Mouse (Mus musculus): Measurements from ENCODE around the gene Klhl3. TPM values are rescaled to one million over a fixed set of nuclear protein-coding genes. Genes with fewer than 3 reads are reported as not detected.
"Not testable (repeated sequence)": the region's sequence is repeated elsewhere in the genome, so short reads cannot be mapped to it uniquely, and the experiment has no call there.

Klhl3 gene
- polyA plus RNA-seq, 1 experiment from 2014 or later: 3.2 TPM

DNA sequence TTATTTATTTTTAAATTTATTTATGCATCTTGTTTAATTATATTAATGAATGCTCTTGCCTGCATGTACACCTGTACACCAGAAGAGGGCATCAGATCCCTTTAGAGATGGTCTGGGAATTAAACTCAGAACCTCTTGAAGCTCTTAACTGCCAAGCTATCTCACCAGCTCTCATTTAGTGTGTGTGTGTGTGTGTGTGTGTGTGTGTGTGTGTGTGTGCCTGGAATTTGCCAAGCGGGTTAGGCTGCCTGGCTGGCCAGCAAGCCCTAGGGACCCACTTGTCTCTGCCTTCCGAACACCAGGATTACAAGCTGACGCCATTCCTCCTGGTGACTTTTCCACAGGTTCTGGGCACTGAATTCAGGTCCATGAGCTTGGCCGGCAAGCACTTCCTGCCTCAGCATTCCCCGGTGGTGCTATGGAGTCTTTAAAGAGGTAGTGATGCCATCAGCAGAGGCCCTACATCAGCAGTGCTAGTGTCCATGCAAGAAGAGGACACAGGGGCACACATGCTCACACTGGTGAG lies 35.7 kb upstream of the Klhl3 start:
- Histone ChIP-seq H3K27me3 (replicated peaks; ENCODE audit: control insufficient read depth, insufficient read depth, low read length) (no peaks in the 10 kb centered on the region), H3K27ac (replicated peaks; ENCODE audit: low read depth, low read length) (no peak overlapping the region), H3K9ac (ENCODE audit: low read depth, low read length) (peak overlapping the region; percentile 52; the same call in 1 of the 2 replicates), H3K36me3 (ENCODE audit: control insufficient read depth, insufficient read depth, low read length) (no peaks in the 10 kb centered on the region), H3K9me3 (ENCODE audit: control insufficient read depth, low read length) (0 out of 2 replicates have a peak, but pooled peaks cover 3% of the 10 kb centered on the region), H3K4me3 (ENCODE audit: low read depth, low read length) (peak overlapping the region; percentile 42), H3K4me1 (ENCODE audit: control insufficient read depth, insufficient read depth, low read length) (no peaks in the 10 kb centered on the region), H3K4me2 (ENCODE audit: low read depth, low read length) (peak overlapping the region; percentile 82)
- peak; percentile 50; the same call in 1 of the 2 replicates for ATAC-seq (ENCODE audit: low read depth)
- 37% methylated on average over 5 of the region's 5 CpGs for WGBS
- DNase-seq (ENCODE audit: low spot score): peak; percentile 56

GRCm38 (mm10) chr13:58148256-58148831 lies 35.0 kb upstream of the Klhl3 start:
- peak; percentile 95 for ATAC-seq (ENCODE audit: low read depth)
- no peaks in the 10 kb centered on the region for H3K4me1 ChIP-seq (ENCODE audit: control insufficient read depth, insufficient read depth, low read length)
- peak; percentile 92 for DNase-seq (ENCODE audit: low spot score)
- H3K36me3 ChIP-seq (ENCODE audit: control insufficient read depth, insufficient read depth, low read length): no peaks in the 10 kb centered on the region
- 0 out of 2 replicates have a peak, but pooled peaks cover 3% of the 10 kb centered on the region for H3K9me3 ChIP-seq (ENCODE audit: control insufficient read depth, low read length)
- H3K27me3 ChIP-seq (replicated peaks; ENCODE audit: control insufficient read depth, insufficient read depth, low read length): no peaks in the 10 kb centered on the region
- peak overlapping the region; percentile 42 for H3K4me3 ChIP-seq (ENCODE audit: low read depth, low read length)
- peak overlapping the region; percentile 82 for H3K4me2 ChIP-seq (ENCODE audit: low read depth, low read length)
- 0 out of 2 replicates have a peak overlapping the region, but pooled peaks have one; percentile 25 for H3K27ac ChIP-seq (replicated peaks; ENCODE audit: low read depth, low read length)
- peak overlapping the region; percentile 52 for H3K9ac ChIP-seq (ENCODE audit: low read depth, low read length)
- WGBS: 2% methylated on average over 17 of the region's 17 CpGs

- H3K4me1 ChIP-seq (ENCODE audit: control insufficient read depth, insufficient read depth, low read length): no peaks in the 10 kb centered on the region
- no peak for ATAC-seq (ENCODE audit: low read depth)
- no peak overlapping the region for H3K4me3 ChIP-seq (ENCODE audit: low read depth, low read length)
- 0 out of 2 replicates have a peak, but pooled peaks cover 3% of the 10 kb centered on the region for H3K9me3 ChIP-seq (ENCODE audit: control insufficient read depth, low read length)
- WGBS: 75% methylated on average over 1 of the region's 1 CpGs
- H3K9ac ChIP-seq (ENCODE audit: low read depth, low read length): no peak overlapping the region
- no peaks in the 10 kb centered on the region for H3K36me3 ChIP-seq (ENCODE audit: control insufficient read depth, insufficient read depth, low read length)
- H3K27ac ChIP-seq (replicated peaks; ENCODE audit: low read depth, low read length): no peak overlapping the region
- no peaks in the 10 kb centered on the region for H3K27me3 ChIP-seq (replicated peaks; ENCODE audit: control insufficient read depth, insufficient read depth, low read length)
- no peak for DNase-seq (ENCODE audit: low spot score)
- no peak overlapping the region for H3K4me2 ChIP-seq (ENCODE audit: low read depth, low read length)
Observed at GRCm38 (mm10) chr13:58147760-58148159, 34.4 kb upstream of the Klhl3 start.

DNA sequence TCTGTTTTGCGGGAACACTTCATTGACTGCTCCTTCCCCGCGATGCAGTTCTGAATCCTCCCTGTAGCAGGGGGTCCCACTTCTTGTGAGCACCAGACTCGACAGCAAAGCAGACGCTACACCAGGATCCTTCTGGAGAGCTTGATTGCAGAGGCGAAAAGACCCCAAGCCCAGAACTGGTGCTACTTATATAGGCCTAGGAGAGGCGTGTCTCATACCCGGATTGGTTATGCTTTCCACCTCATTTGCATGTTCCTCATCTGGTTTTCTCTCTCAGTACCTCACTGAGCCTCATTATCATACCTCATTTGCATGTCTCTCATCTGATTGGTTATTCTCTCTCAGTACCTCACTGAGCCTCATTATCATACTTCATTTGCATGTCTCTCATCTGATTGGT lies 33.2 kb upstream of the Klhl3 start:
- 94% methylated on average over 8 of the region's 8 CpGs for whole genome bisulfite sequencing

DNA sequence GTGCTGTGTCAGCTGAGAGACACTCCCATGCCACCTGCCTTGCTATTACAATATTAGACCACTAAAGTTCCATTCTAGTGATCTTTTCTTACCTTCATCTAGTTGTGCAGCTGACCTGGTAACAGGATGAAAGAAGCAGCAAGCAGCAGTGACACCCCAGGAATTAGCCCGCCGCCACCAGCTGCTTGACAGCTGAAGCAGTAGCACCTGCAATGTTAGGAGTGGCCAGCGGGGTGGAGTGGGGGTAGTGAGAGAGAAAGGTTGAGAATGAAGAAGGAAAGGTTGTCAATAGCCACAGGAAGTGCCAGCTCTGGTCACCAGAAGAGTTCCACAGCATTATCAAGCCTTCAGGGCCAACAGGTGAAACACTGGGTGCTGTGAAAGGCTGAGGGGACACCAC lies 18.3 kb upstream of the Klhl3 start:
- Histone ChIP-seq H3K9ac (ENCODE audit: low read depth, low read length) (no peak overlapping the region), H3K36me3 (ENCODE audit: control insufficient read depth, insufficient read depth, low read length) (peaks cover 5% of the 10 kb centered on the region), H3K4me2 (ENCODE audit: low read depth, low read length) (no peak overlapping the region), H3K4me1 (ENCODE audit: control insufficient read depth, insufficient read depth, low read length) (peaks cover 8% of the 10 kb centered on the region), H3K27me3 (replicated peaks; ENCODE audit: control insufficient read depth, insufficient read depth, low read length) (no peaks in the 10 kb centered on the region), H3K4me3 (ENCODE audit: low read depth, low read length) (no peak overlapping the region), H3K9me3 (ENCODE audit: control insufficient read depth, low read length) (no peaks in the 10 kb centered on the region), H3K27ac (replicated peaks; ENCODE audit: low read depth, low read length) (no peak overlapping the region)
- DNase-seq (ENCODE audit: low spot score) (no peak), ATAC-seq (ENCODE audit: low read depth) (no peak)
- 33% methylated on average over 3 of the region's 3 CpGs for WGBS

More for the DNA sequence above, 33.2 kb upstream of the Klhl3 start:
- H3K4me3 ChIP-seq (ENCODE audit: low read depth, low read length); H3K36me3 ChIP-seq (ENCODE audit: control insufficient read depth, insufficient read depth, low read length); H3K27ac ChIP-seq (replicated peaks; ENCODE audit: low read depth, low read length); H3K4me2 ChIP-seq (ENCODE audit: low read depth, low read length); DNase-seq (ENCODE audit: low spot score); ATAC-seq (ENCODE audit: low read depth); H3K9me3 ChIP-seq (ENCODE audit: control insufficient read depth, low read length); H3K27me3 ChIP-seq (replicated peaks; ENCODE audit: control insufficient read depth, insufficient read depth, low read length); H3K9ac ChIP-seq (ENCODE audit: low read depth, low read length); H3K4me1 ChIP-seq (ENCODE audit: control insufficient read depth, insufficient read depth, low read length): not testable (repeated sequence)

GRCm38 (mm10) chr13:58129687-58130246 lies 16.4 kb upstream of the Klhl3 start:
- Histone ChIP-seq H3K4me1 (ENCODE audit: control insufficient read depth, insufficient read depth, low read length) (peaks cover 11% of the 10 kb centered on the region), H3K27me3 (replicated peaks; ENCODE audit: control insufficient read depth, insufficient read depth, low read length) (no peaks in the 10 kb centered on the region), H3K9ac (ENCODE audit: low read depth, low read length) (peak overlapping the region; percentile 100), H3K36me3 (ENCODE audit: control insufficient read depth, insufficient read depth, low read length) (peaks cover 13% of the 10 kb centered on the region), H3K4me2 (ENCODE audit: low read depth, low read length) (peak overlapping the region; percentile 69), H3K4me3 (ENCODE audit: low read depth, low read length) (peak overlapping the region; percentile 98), H3K27ac (replicated peaks; ENCODE audit: low read depth, low read length) (peak overlapping the region; percentile 99), H3K9me3 (ENCODE audit: control insufficient read depth, low read length) (no peaks in the 10 kb centered on the region)
- ATAC-seq (ENCODE audit: low read depth): no peak
- WGBS: 24% methylated on average over 4 of the region's 4 CpGs
- DNase-seq (ENCODE audit: low spot score): no peak

DNA sequence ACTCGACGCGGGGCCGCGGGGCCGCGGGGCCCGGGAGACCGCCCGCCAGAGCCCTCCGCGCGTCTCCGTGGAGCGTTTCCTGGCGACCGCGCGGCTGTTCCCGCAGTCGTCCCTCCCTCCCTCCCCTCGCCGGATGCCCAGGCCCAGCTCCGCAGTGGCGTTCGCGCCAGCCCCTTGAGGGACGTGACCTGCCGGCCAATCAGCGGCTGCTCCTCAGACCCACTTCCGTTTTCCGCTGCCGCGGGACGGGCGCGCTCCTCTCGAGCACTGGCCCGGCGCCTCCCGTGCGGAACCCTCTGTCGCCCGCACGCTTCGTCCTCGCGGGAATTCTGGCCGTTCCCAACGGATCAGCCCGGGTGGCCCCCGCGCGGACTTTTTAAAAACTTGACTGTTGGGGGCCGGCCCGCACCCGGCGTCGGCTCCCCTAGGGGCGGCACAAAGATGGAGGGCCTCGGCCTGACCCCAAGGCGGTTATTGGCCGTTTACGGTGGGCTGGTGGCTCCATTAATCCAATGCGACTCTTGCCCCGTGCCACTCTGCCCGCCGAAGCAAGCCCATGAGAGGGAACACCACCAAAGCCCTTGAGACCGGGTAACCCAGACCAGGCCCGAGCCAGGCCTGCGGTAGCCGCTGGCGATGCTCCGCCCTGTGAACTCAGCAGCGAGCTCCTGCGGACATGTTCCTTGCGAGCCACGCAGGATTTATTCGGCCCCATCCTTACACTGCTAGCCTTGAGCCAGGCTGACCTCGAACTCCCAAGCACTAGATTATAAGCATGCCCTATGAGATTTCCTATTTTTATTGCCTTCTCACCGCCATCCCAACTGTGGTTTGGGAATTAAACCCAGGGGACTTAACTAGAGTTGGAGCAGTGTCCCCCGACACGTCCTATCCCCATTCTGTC lies 15.6 kb upstream of the Klhl3 start:
- H3K4me3 ChIP-seq (ENCODE audit: low read depth, low read length): peak overlapping the region; percentile 98
- H3K4me2 ChIP-seq (ENCODE audit: low read depth, low read length): peak overlapping the region; percentile 69
- H3K9ac ChIP-seq (ENCODE audit: low read depth, low read length): peak overlapping the region; percentile 100
- H3K27me3 ChIP-seq (replicated peaks; ENCODE audit: control insufficient read depth, insufficient read depth, low read length): no peaks in the 10 kb centered on the region
- no peaks in the 10 kb centered on the region for H3K9me3 ChIP-seq (ENCODE audit: control insufficient read depth, low read length)
- DNase-seq (ENCODE audit: low spot score): peak; percentile 98
- H3K27ac ChIP-seq (replicated peaks; ENCODE audit: low read depth, low read length): peak overlapping the region; percentile 99
- ATAC-seq (ENCODE audit: low read depth): peak; percentile 98
- under 1% methylated on average over 68 of the region's 83 CpGs for WGBS
- H3K4me1 ChIP-seq (ENCODE audit: control insufficient read depth, insufficient read depth, low read length): peaks cover 11% of the 10 kb centered on the region
- peaks cover 19% of the 10 kb centered on the region for H3K36me3 ChIP-seq (ENCODE audit: control insufficient read depth, insufficient read depth, low read length)

GRCm38 (mm10) chr13:58128396-58128767 lies 15.0 kb upstream of the Klhl3 start, which contains the start of gene Hnrnpa0:
Gene Hnrnpa0, minus strand, starts transcription at chr13:58128556.
- ATAC-seq (ENCODE audit: low read depth): peak; percentile 93
- Histone ChIP-seq H3K4me1 (ENCODE audit: control insufficient read depth, insufficient read depth, low read length) (peaks cover 11% of the 10 kb centered on the region), H3K4me2 (ENCODE audit: low read depth, low read length) (peak within 1 kb of the TSS; percentile 76), H3K27me3 (replicated peaks; ENCODE audit: control insufficient read depth, insufficient read depth, low read length) (no peaks in the 10 kb centered on the region), H3K9me3 (ENCODE audit: control insufficient read depth, low read length) (no peaks in the 10 kb centered on the region), H3K9ac (ENCODE audit: low read depth, low read length) (peak within 1 kb of the TSS; percentile 100), H3K4me3 (ENCODE audit: low read depth, low read length) (peak within 1 kb of the TSS; percentile 98), H3K27ac (replicated peaks; ENCODE audit: low read depth, low read length) (peak within 1 kb of the TSS; percentile 99), H3K36me3 (ENCODE audit: control insufficient read depth, insufficient read depth, low read length) (peaks cover 19% of the 10 kb centered on the region)
- peak; percentile 97 for DNase-seq (ENCODE audit: low spot score)
- 0% methylated on average over 7 of the region's 62 CpGs for WGBS
